Mouse (Mus musculus) midbrain, embryonic 14.5 days (tissue): Measurements from ENCODE around the gene Scaf1. TPM values are rescaled to one million over a fixed set of nuclear protein-coding genes. Genes with fewer than 3 reads are reported as not detected.

Experiments
- ATAC-seq: fragments of 200-750 bp; cut with Nextera tagmentation; 2 replicates; pipeline ENCODE4 v1.8.0; 2017; ENCODE audit warnings: moderate number of reproducible peaks, moderate library complexity; ENCODE audit not compliant: low FRiP score, low TSS enrichment
- DNase-seq: peaks from one replicate; pipeline ENCODE4 v3.0.0-alpha.2; 2015
- H3K27ac ChIP-seq: fragments of 300-500 bp; sonication (generic); replicated peaks from 2 replicates; pipeline ENCODE4 v1.5.1; 2014; ENCODE audit warnings: mild to moderate bottlenecking, low read depth, low read length, moderate library complexity
- H3K27me3 ChIP-seq: fragments of 300-500 bp; sonication (generic); 2 replicates; pipeline ENCODE4 v1.6.1; 2014; ENCODE audit warnings: low read length, control low read depth, mixed read lengths; ENCODE audit not compliant: control insufficient read depth, insufficient read depth
- H3K36me3 ChIP-seq: fragments of 300-500 bp; sonication (generic); 2 replicates; pipeline ENCODE4 v1.6.1; 2014; ENCODE audit warnings: low read length, control low read depth; ENCODE audit not compliant: control insufficient read depth, insufficient read depth
- H3K4me1 ChIP-seq: fragments of 300-500 bp; sonication (generic); 2 replicates; pipeline ENCODE4 v1.6.1; 2014; ENCODE audit warnings: mild to moderate bottlenecking, antibody characterized with exemption, low read length, control low read depth; ENCODE audit not compliant: control insufficient read depth, insufficient read depth
- H3K4me2 ChIP-seq: fragments of 300-500 bp; sonication (generic); 2 replicates; pipeline ENCODE4 v1.6.1; 2014; ENCODE audit warnings: mild to moderate bottlenecking, low read length, moderate library complexity
- H3K4me3 ChIP-seq: fragments of 300-500 bp; sonication (generic); replicated peaks from 2 replicates; pipeline ENCODE4 v1.5.1; 2014; ENCODE audit warnings: low read depth, low read length
- H3K9ac ChIP-seq: fragments of 300-500 bp; sonication (generic); replicated peaks from 2 replicates; pipeline ENCODE4 v1.6.1; 2014; ENCODE audit warnings: mild to moderate bottlenecking, low read length, moderate library complexity
- H3K9me3 ChIP-seq: fragments of 300-500 bp; sonication (generic); 2 replicates; pipeline ENCODE4 v1.6.1; 2016; ENCODE audit warnings: low read length, control low read depth, mixed read lengths; ENCODE audit not compliant: control insufficient read depth
- WGBS: fragments of 180-500 bp; shearing (Covaris S2); extraction: QIAGEN DNeasy Blood & Tissue Kit; methylation state at CpG from one replicate; pipeline ENCODE4 v1.1.7; 2014; 5-methylcytosine and 5-hydroxymethylcytosine counted together
- polyA plus RNA-seq: library from polyadenylated mRNA; unstranded; fragments of >200 nt; fragmentation: Nextera tagmentation; extraction: Ambion mirVana; gene quantifications from 2 replicates; pipeline ENCODE4 v1.2.1, GENCODE M21; 2014

Scaf1 gene
- polyA plus RNA-seq, 1 experiment from 2014 or later = 60.6 TPM

GRCm38 (mm10) chr7:44962337-44962736 is 53.8 kb downstream of the Scaf1 start:
- H3K36me3 ChIP-seq = peaks cover 74% of the 10 kb centered on the region
- H3K27me3 ChIP-seq = no peaks in the 10 kb centered on the region
- no peak overlapping the region for H3K4me3 ChIP-seq
- no peak for ATAC-seq
- DNase-seq = no peak
- 84% methylated on average over 8 of the region's 8 CpGs for WGBS
- no peak overlapping the region for H3K4me2 ChIP-seq
- no peak overlapping the region for H3K27ac ChIP-seq
- H3K9ac ChIP-seq = no peak overlapping the region
- no peaks in the 10 kb centered on the region for H3K9me3 ChIP-seq
- H3K4me1 ChIP-seq = no peaks in the 10 kb centered on the region

- WGBS = 93% methylated on average over 13 of the region's 13 CpGs
- no peak overlapping the region for H3K4me3 ChIP-seq
- no peak overlapping the region for H3K9ac ChIP-seq
- no peak overlapping the region for H3K4me2 ChIP-seq
- peaks cover 58% of the 10 kb centered on the region for H3K36me3 ChIP-seq
- H3K4me1 ChIP-seq = no peaks in the 10 kb centered on the region
- DNase-seq = no peak
- no peaks in the 10 kb centered on the region for H3K27me3 ChIP-seq
- H3K27ac ChIP-seq = no peak overlapping the region
- no peaks in the 10 kb centered on the region for H3K9me3 ChIP-seq
- no peak for ATAC-seq
These were observed 55.7 kb downstream of the Scaf1 start for GRCm38 (mm10) chr7:44960512-44960910.

GRCm38 (mm10) chr7:44959874-44960511 is 56.2 kb downstream of the Scaf1 start:
- H3K4me3 ChIP-seq = no peak overlapping the region
- no peak overlapping the region for H3K27ac ChIP-seq
- 94% methylated on average over 10 of the region's 10 CpGs for WGBS
- no peaks in the 10 kb centered on the region for H3K4me1 ChIP-seq
- no peaks in the 10 kb centered on the region for H3K27me3 ChIP-seq
- no peak overlapping the region for H3K9ac ChIP-seq
- peaks cover 55% of the 10 kb centered on the region for H3K36me3 ChIP-seq
- no peak for ATAC-seq
- no peak for DNase-seq
- H3K9me3 ChIP-seq = no peaks in the 10 kb centered on the region
- no peak overlapping the region for H3K4me2 ChIP-seq

GRCm38 (mm10) chr7:44959281-44959680 is 56.9 kb downstream of the Scaf1 start:
- Histone ChIP-seq H3K27me3 (no peaks in the 10 kb centered on the region), H3K36me3 (peaks cover 52% of the 10 kb centered on the region), H3K27ac (no peak overlapping the region), H3K9ac (no peak overlapping the region), H3K9me3 (no peaks in the 10 kb centered on the region), H3K4me2 (no peak overlapping the region), H3K4me3 (no peak overlapping the region), H3K4me1 (no peaks in the 10 kb centered on the region)
- WGBS = 88% methylated on average over 8 of the region's 8 CpGs
- ATAC-seq = no peak
- no peak for DNase-seq

- Histone ChIP-seq H3K27ac (no peak overlapping the region), H3K27me3 (no peaks in the 10 kb centered on the region), H3K9me3 (no peaks in the 10 kb centered on the region), H3K4me3 (no peak overlapping the region), H3K4me2 (no peak overlapping the region), H3K4me1 (no peaks in the 10 kb centered on the region), H3K9ac (no peak overlapping the region), H3K36me3 (peaks cover 43% of the 10 kb centered on the region)
- whole genome bisulfite sequencing = 56% methylated on average over 7 of the region's 7 CpGs
- DNase-seq (peak; percentile 70), ATAC-seq (no peak)
These were observed 58.0 kb downstream of the Scaf1 start for GRCm38 (mm10) chr7:44958208-44958607.

GRCm38 (mm10) chr7:44957183-44957835 is 58.9 kb downstream of the Scaf1 start:
- WGBS = 75% methylated on average over 20 of the region's 20 CpGs
- H3K9me3 ChIP-seq = no peaks in the 10 kb centered on the region
- H3K9ac ChIP-seq = no peak overlapping the region
- ATAC-seq = no peak
- no peak for DNase-seq
- no peak overlapping the region for H3K4me3 ChIP-seq
- H3K27me3 ChIP-seq = peaks cover 3% of the 10 kb centered on the region
- peaks cover 5% of the 10 kb centered on the region; the same call in 1 of the 2 replicates for H3K4me1 ChIP-seq
- no peak overlapping the region for H3K27ac ChIP-seq
- no peak overlapping the region for H3K4me2 ChIP-seq
- peaks cover 35% of the 10 kb centered on the region for H3K36me3 ChIP-seq

- Histone ChIP-seq H3K27me3 (peaks cover 12% of the 10 kb centered on the region), H3K9ac (no peak overlapping the region), H3K27ac (no peak overlapping the region), H3K36me3 (peaks cover 24% of the 10 kb centered on the region), H3K4me3 (no peak overlapping the region), H3K4me1 (peaks cover 13% of the 10 kb centered on the region), H3K4me2 (no peak overlapping the region), H3K9me3 (no peaks in the 10 kb centered on the region)
- DNase-seq (no peak), ATAC-seq (no peak)
- 60% methylated on average over 6 of the region's 6 CpGs for WGBS
These were observed 59.9 kb downstream of the Scaf1 start for GRCm38 (mm10) chr7:44956266-44956665.

- Histone ChIP-seq H3K4me1 (peaks cover 13% of the 10 kb centered on the region), H3K27me3 (peaks cover 18% of the 10 kb centered on the region), H3K4me2 (no peak overlapping the region), H3K27ac (no peak overlapping the region), H3K4me3 (no peak overlapping the region), H3K36me3 (peaks cover 18% of the 10 kb centered on the region), H3K9me3 (no peaks in the 10 kb centered on the region), H3K9ac (no peak overlapping the region)
- peak; percentile 68 for DNase-seq
- no peak for ATAC-seq
- WGBS = 55% methylated on average over 5 of the region's 5 CpGs
These were observed 60.5 kb downstream of the Scaf1 start for GRCm38 (mm10) chr7:44955628-44956027.
